Mouse (Mus musculus): ENCODE results near the gene Krtap13. TPM values are rescaled to one million over a fixed set of nuclear protein-coding genes. Genes with fewer than 3 reads are reported as not detected.

Gene Krtap13
- total and polyA plus RNA-seq, 3 experiments: not detected

- no peak overlapping the region for H3K27ac ChIP-seq (ENCODE audit: control insufficient read depth, low read depth, low read length)
Observed at GRCm38 (mm10) chr16:88701072-88701864, 50.2 kb downstream of the Krtap13 start.

More at GRCm38 (mm10) chr16:88701072-88701864, 50.2 kb downstream of the Krtap13 start:
- Histone ChIP-seq H3K4me3 (ENCODE audit: control insufficient read depth in 1 of 2, insufficient read depth in 1 of 2, low read depth in 2 of 2, low read length in 2 of 2) (no peak overlapping the region), H3K27me3 (ENCODE audit: control insufficient read depth in 1 of 2, insufficient read depth in 2 of 2, low read length in 2 of 2) (no peaks in the 10 kb centered on the region), H3K9ac (ENCODE audit: control insufficient read depth, low read depth, low read length, poor library complexity, severe bottlenecking) (no peak overlapping the region), H3K36me3 (ENCODE audit: control insufficient read depth in 1 of 2, insufficient read depth in 2 of 2, low read length in 2 of 2) (no peaks in the 10 kb centered on the region), H3K4me1 (ENCODE audit: control insufficient read depth in 1 of 2, insufficient read depth in 2 of 2, low read length in 2 of 2) (no peaks in the 10 kb centered on the region), H3K9me3 (replicated peaks; ENCODE audit: insufficient read depth, low read length) (no peaks in the 10 kb centered on the region), H3K79me2 (ENCODE audit: control insufficient read depth, insufficient read depth, low read length, poor library complexity) (no peaks in the 10 kb centered on the region)
- TF ChIP-seq UBTF (IDR thresholded peaks at IDR 0.05; ENCODE audit: borderline replicate concordance, insufficient read depth, low read depth, low read length) (no peak), CHD1 (IDR thresholded peaks at IDR 0.05; ENCODE audit: low read depth, low read length) (no peak), NELFE (IDR thresholded peaks at IDR 0.05; ENCODE audit: low read depth, low read length) (no peak), MYC (IDR thresholded peaks at IDR 0.05; ENCODE audit: low read depth, low read length) (no peak), POLR2AphosphoS5 (IDR thresholded peaks at IDR 0.05; ENCODE audit: borderline replicate concordance, low read depth, low read length) (no peak), GABPA (IDR thresholded peaks at IDR 0.05; ENCODE audit: low read depth, low read length) (no peak), SIN3A (IDR thresholded peaks at IDR 0.05; ENCODE audit: low read length) (no peak), MAFK (IDR thresholded peaks at IDR 0.05; ENCODE audit: borderline replicate concordance, low read depth, low read length) (no peak), USF1 (IDR thresholded peaks at IDR 0.05; ENCODE audit: low read depth, low read length) (no peak), CHD2 (IDR thresholded peaks at IDR 0.05; ENCODE audit: low read length) (no peak), EP300 (IDR thresholded peaks at IDR 0.05; ENCODE audit: low read depth in 1 of 2, low read length in 2 of 2) (no peak), MXI1 (IDR thresholded peaks at IDR 0.05; ENCODE audit: low read depth, low read length) (no peak), ZNF384 (IDR thresholded peaks at IDR 0.05; ENCODE audit: low read depth, low read length) (no peak), RCOR1 (IDR thresholded peaks at IDR 0.05; ENCODE audit: low read depth, low read length) (no peak), SMC3 (IDR thresholded peaks at IDR 0.05; ENCODE audit: low read depth, low read length) (no peak), ZMIZ1 (IDR thresholded peaks at IDR 0.05; ENCODE audit: low read depth, low read length) (no peak)
- no peak for DNase-seq (ENCODE audit: low read depth, low spot score)

Other genes with a start within 250 kb of the Krtap13 start
- gene Cldn17, start 244.7 kb downstream of the Krtap13 start, total RNA-seq (2012; rRNA removed): not detected in 2 replicates
- gene Cldn17, start 244.7 kb downstream of the Krtap13 start, polyA plus RNA-seq (2012; ENCODE audit: insufficient read depth in 1 of 2, insufficient read length in 2 of 2, low read depth in 1 of 2, low replicate concordance in 2 of 2, missing spikeins in 1 of 2): not detected
- not detected in 2 replicates for gene Cldn8, start 188.5 kb downstream of the Krtap13 start, total RNA-seq (2012; rRNA removed)
- not detected for gene Cldn8, start 188.5 kb downstream of the Krtap13 start, polyA plus RNA-seq (2012; ENCODE audit: insufficient read depth in 1 of 2, insufficient read length in 2 of 2, low read depth in 1 of 2, low replicate concordance in 2 of 2, missing spikeins in 1 of 2)
- not detected in 2 replicates for gene Krtap24-1, start 139.4 kb downstream of the Krtap13 start, total RNA-seq (2012; rRNA removed)
- not detected for gene Krtap24-1, start 139.4 kb downstream of the Krtap13 start, polyA plus RNA-seq (2012; ENCODE audit: insufficient read depth in 1 of 2, insufficient read length in 2 of 2, low read depth in 1 of 2, low replicate concordance in 2 of 2, missing spikeins in 1 of 2)
- gene 2310079G19Rik, start 124.0 kb downstream of the Krtap13 start, total RNA-seq (2012; rRNA removed): not detected in 2 replicates
- not detected for gene 2310079G19Rik, start 124.0 kb downstream of the Krtap13 start, polyA plus RNA-seq (2012; ENCODE audit: insufficient read depth in 1 of 2, insufficient read length in 2 of 2, low read depth in 1 of 2, low replicate concordance in 2 of 2, missing spikeins in 1 of 2)
- not detected in 2 replicates for gene Krtap26-1, start 103.8 kb downstream of the Krtap13 start, total RNA-seq (2012; rRNA removed)
- not detected for gene Krtap26-1, start 103.8 kb downstream of the Krtap13 start, polyA plus RNA-seq (2012; ENCODE audit: insufficient read depth in 1 of 2, insufficient read length in 2 of 2, low read depth in 1 of 2, low replicate concordance in 2 of 2, missing spikeins in 1 of 2)
- not detected in 2 replicates for gene Krtap27-1, start 80.0 kb downstream of the Krtap13 start, total RNA-seq (2012; rRNA removed)
- not detected for gene Krtap27-1, start 80.0 kb downstream of the Krtap13 start, polyA plus RNA-seq (2012; ENCODE audit: insufficient read depth in 1 of 2, insufficient read length in 2 of 2, low read depth in 1 of 2, low replicate concordance in 2 of 2, missing spikeins in 1 of 2)
- not detected in 2 replicates for gene 2310061N02Rik, start 43.7 kb downstream of the Krtap13 start, total RNA-seq (2012; rRNA removed)
- gene 2310061N02Rik, start 43.7 kb downstream of the Krtap13 start, polyA plus RNA-seq (2012; ENCODE audit: insufficient read depth in 1 of 2, insufficient read length in 2 of 2, low read depth in 1 of 2, low replicate concordance in 2 of 2, missing spikeins in 1 of 2): not detected
- gene Krtap13-1, start 22.8 kb downstream of the Krtap13 start, total RNA-seq (2012; rRNA removed): not detected in 2 replicates
- not detected for gene Krtap13-1, start 22.8 kb downstream of the Krtap13 start, polyA plus RNA-seq (2012; ENCODE audit: insufficient read depth in 1 of 2, insufficient read length in 2 of 2, low read depth in 1 of 2, low replicate concordance in 2 of 2, missing spikeins in 1 of 2)
- not detected in 2 replicates for gene 2310034C09Rik, start 7.2 kb upstream of the Krtap13 start, total RNA-seq (2012; rRNA removed)
- not detected for gene 2310034C09Rik, start 7.2 kb upstream of the Krtap13 start, polyA plus RNA-seq (2012; ENCODE audit: insufficient read depth in 1 of 2, insufficient read length in 2 of 2, low read depth in 1 of 2, low replicate concordance in 2 of 2, missing spikeins in 1 of 2)
- gene 2310057N15Rik, start 22.6 kb upstream of the Krtap13 start, total RNA-seq (2012; rRNA removed): not detected in 2 replicates
- gene 2310057N15Rik, start 22.6 kb upstream of the Krtap13 start, polyA plus RNA-seq (2012; ENCODE audit: insufficient read depth in 1 of 2, insufficient read length in 2 of 2, low read depth in 1 of 2, low replicate concordance in 2 of 2, missing spikeins in 1 of 2): not detected
- not detected in 2 replicates for gene Gm5965, start 26.3 kb upstream of the Krtap13 start, total RNA-seq (2012; rRNA removed)
- gene Gm5965, start 26.3 kb upstream of the Krtap13 start, polyA plus RNA-seq (2012; ENCODE audit: insufficient read depth in 1 of 2, insufficient read length in 2 of 2, low read depth in 1 of 2, low replicate concordance in 2 of 2, missing spikeins in 1 of 2): not detected
- not detected in 2 replicates for gene Gm20741, start 60.6 kb upstream of the Krtap13 start, total RNA-seq (2012; rRNA removed)
- gene Gm20741, start 60.6 kb upstream of the Krtap13 start, polyA plus RNA-seq (2012; ENCODE audit: insufficient read depth in 1 of 2, insufficient read length in 2 of 2, low read depth in 1 of 2, low replicate concordance in 2 of 2, missing spikeins in 1 of 2): not detected
- gene Krtap15, start 68.6 kb upstream of the Krtap13 start, total RNA-seq (2012; rRNA removed): not detected in 2 replicates
- not detected for gene Krtap15, start 68.6 kb upstream of the Krtap13 start, polyA plus RNA-seq (2012; ENCODE audit: insufficient read depth in 1 of 2, insufficient read length in 2 of 2, low read depth in 1 of 2, low replicate concordance in 2 of 2, missing spikeins in 1 of 2)
- gene Krtap14, start 74.5 kb upstream of the Krtap13 start, total RNA-seq (2012; rRNA removed): not detected in 2 replicates
- not detected for gene Krtap14, start 74.5 kb upstream of the Krtap13 start, polyA plus RNA-seq (2012; ENCODE audit: insufficient read depth in 1 of 2, insufficient read length in 2 of 2, low read depth in 1 of 2, low replicate concordance in 2 of 2, missing spikeins in 1 of 2)
- gene Krtap19-1, start 117.8 kb upstream of the Krtap13 start, total RNA-seq (2012; rRNA removed): not detected in 2 replicates
- not detected for gene Krtap19-1, start 117.8 kb upstream of the Krtap13 start, polyA plus RNA-seq (2012; ENCODE audit: insufficient read depth in 1 of 2, insufficient read length in 2 of 2, low read depth in 1 of 2, low replicate concordance in 2 of 2, missing spikeins in 1 of 2)
- gene Krtap19-2, start 122.6 kb upstream of the Krtap13 start, total RNA-seq (2012; rRNA removed): not detected in 2 replicates
- gene Krtap19-2, start 122.6 kb upstream of the Krtap13 start, polyA plus RNA-seq (2012; ENCODE audit: insufficient read depth in 1 of 2, insufficient read length in 2 of 2, low read depth in 1 of 2, low replicate concordance in 2 of 2, missing spikeins in 1 of 2): not detected
- gene Krtap19-3, start 126.4 kb upstream of the Krtap13 start, total RNA-seq (2012; rRNA removed): not detected in 2 replicates
- gene Krtap19-3, start 126.4 kb upstream of the Krtap13 start, polyA plus RNA-seq (2012; ENCODE audit: insufficient read depth in 1 of 2, insufficient read length in 2 of 2, low read depth in 1 of 2, low replicate concordance in 2 of 2, missing spikeins in 1 of 2): not detected
- not detected in 2 replicates for gene Krtap19-4, start 133.5 kb upstream of the Krtap13 start, total RNA-seq (2012; rRNA removed)
- gene Krtap19-4, start 133.5 kb upstream of the Krtap13 start, polyA plus RNA-seq (2012; ENCODE audit: insufficient read depth in 1 of 2, insufficient read length in 2 of 2, low read depth in 1 of 2, low replicate concordance in 2 of 2, missing spikeins in 1 of 2): not detected
- gene Krtap19-5, start 144.8 kb upstream of the Krtap13 start, total RNA-seq (2012; rRNA removed): not detected in 2 replicates
- not detected for gene Krtap19-5, start 144.8 kb upstream of the Krtap13 start, polyA plus RNA-seq (2012; ENCODE audit: insufficient read depth in 1 of 2, insufficient read length in 2 of 2, low read depth in 1 of 2, low replicate concordance in 2 of 2, missing spikeins in 1 of 2)
- gene Krtap19-9b, start 180.6 kb upstream of the Krtap13 start, total RNA-seq (2012; rRNA removed): not detected in 2 replicates
- not detected for gene Krtap19-9b, start 180.6 kb upstream of the Krtap13 start, polyA plus RNA-seq (2012; ENCODE audit: insufficient read depth in 1 of 2, insufficient read length in 2 of 2, low read depth in 1 of 2, low replicate concordance in 2 of 2, missing spikeins in 1 of 2)
- not detected in 2 replicates for gene Krtap16-3, start 211.2 kb upstream of the Krtap13 start, total RNA-seq (2012; rRNA removed)
- not detected for gene Krtap16-3, start 211.2 kb upstream of the Krtap13 start, polyA plus RNA-seq (2012; ENCODE audit: insufficient read depth in 1 of 2, insufficient read length in 2 of 2, low read depth in 1 of 2, low replicate concordance in 2 of 2, missing spikeins in 1 of 2)

Data from MEL (cell line).